Mouse (Mus musculus): Measurements from ENCODE around the gene Slc9a5. TPM values are rescaled to one million over a fixed set of nuclear protein-coding genes. Genes with fewer than 3 reads are reported as not detected.

Slc9a5 gene
- polyA plus RNA-seq, 1 experiment: 33.5 TPM

DNA sequence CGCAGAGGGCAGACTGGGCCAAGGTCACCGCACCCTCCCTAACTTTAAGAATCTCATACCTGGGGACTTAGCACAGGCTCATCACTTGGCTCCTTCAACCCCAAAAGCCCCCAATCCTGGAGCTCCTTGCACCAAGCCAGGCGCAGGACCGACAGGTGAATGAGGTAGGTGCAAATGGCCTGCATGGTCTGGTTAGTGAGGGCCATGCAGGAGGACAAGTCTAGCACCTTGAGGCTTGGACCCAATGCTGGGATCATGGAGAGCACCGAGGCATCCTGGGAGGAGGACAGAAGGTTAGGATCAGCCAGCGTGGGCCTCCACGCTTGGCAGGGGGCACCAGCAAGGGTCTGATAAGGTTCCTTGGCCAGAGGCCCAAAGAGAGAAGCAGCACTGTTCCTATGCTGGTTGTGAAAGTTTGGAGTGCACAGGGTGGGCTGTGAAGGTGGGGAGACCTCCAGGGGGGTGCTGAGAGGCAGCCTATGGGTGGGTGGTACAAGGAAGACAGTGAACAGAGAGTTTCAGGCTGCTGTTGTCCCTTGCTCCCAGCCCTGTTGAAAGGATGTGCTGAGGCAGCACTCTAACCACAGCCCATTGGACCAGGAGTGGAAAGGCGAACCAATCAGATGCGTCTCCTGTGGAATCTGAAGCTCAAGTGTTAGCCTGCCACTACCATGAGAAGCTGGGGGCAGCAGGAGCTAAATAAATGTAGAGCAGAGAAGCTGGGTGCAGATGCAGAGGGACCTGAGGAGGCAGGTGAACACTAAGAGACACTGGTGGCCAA lies 34.8 kb upstream of the Slc9a5 start:
- Histone ChIP-seq H3K36me3 (ENCODE audit: control insufficient read depth, insufficient read depth, low read length) (peaks cover 2% of the 10 kb centered on the region; the same call in 1 of the 2 replicates), H3K27ac (ENCODE audit: control insufficient read depth, insufficient read depth, low read depth, low read length) (no peak overlapping the region)
- no peak for TF ChIP-seq POLR2A (IDR thresholded peaks at IDR 0.05; ENCODE audit: control insufficient read depth, low read depth, low read length)
- TF ChIP-seq CTCF (IDR thresholded peaks at IDR 0.05; ENCODE audit: control insufficient read depth, insufficient read depth, insufficient replicate concordance, low read depth, low read length): no peak

DNA sequence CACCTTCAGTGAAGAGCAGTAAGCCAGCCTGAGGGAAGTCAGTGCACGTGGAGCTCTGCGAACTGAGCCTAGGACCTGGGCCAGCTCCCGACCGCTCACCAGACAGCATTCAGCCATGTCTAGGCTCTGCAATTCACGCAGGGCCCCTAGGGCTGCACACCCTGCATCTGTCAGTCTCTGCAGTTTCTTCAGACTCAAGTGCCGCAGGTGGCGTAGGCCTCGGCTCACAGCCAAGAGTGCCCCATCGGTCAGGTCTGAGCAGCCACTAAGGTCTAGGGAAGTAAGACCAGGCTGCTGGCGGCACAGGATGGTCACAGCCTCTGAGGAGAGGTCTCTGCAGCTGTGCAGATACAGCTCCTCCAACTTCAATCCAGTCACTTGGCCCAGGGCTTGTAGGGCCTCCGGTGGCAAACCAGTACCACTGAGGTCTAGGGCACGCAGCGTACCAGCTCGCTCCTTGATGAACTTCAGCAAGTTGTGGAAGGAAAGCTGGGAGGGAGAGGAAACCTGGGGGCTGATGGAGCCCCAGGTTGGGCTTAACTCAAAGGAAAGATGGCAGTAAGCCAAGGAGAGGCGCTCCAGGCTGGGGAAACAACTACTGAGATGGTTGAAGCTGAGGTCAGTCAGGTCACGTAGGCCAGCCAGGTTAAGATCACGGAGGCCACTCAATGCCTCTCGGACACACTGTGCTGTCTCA lies 33.4 kb upstream of the Slc9a5 start:
- Histone ChIP-seq H3K27ac (ENCODE audit: control insufficient read depth, insufficient read depth, low read depth, low read length) (no peak overlapping the region), H3K4me1 (ENCODE audit: control insufficient read depth, insufficient read depth, low read length) (no peaks in the 10 kb centered on the region; the same call in 1 of the 2 replicates), H3K4me3 (ENCODE audit: control insufficient read depth, low read depth, low read length) (no peak overlapping the region), H3K27me3 (ENCODE audit: control insufficient read depth, insufficient read depth, low read length) (no peaks in the 10 kb centered on the region), H3K36me3 (ENCODE audit: control insufficient read depth, insufficient read depth, low read length) (peaks cover 2% of the 10 kb centered on the region; the same call in 1 of the 2 replicates)
- TF ChIP-seq CTCF (IDR thresholded peaks at IDR 0.05; ENCODE audit: control insufficient read depth, insufficient read depth, insufficient replicate concordance, low read depth, low read length) (no peak), POLR2A (IDR thresholded peaks at IDR 0.05; ENCODE audit: control insufficient read depth, low read depth, low read length) (no peak)

More for the DNA sequence above, 34.8 kb upstream of the Slc9a5 start:
- H3K4me1 ChIP-seq (ENCODE audit: control insufficient read depth, insufficient read depth, low read length): no peaks in the 10 kb centered on the region; the same call in 1 of the 2 replicates
- H3K27me3 ChIP-seq (ENCODE audit: control insufficient read depth, insufficient read depth, low read length): no peaks in the 10 kb centered on the region
- H3K4me3 ChIP-seq (ENCODE audit: control insufficient read depth, low read depth, low read length): no peak overlapping the region

DNA sequence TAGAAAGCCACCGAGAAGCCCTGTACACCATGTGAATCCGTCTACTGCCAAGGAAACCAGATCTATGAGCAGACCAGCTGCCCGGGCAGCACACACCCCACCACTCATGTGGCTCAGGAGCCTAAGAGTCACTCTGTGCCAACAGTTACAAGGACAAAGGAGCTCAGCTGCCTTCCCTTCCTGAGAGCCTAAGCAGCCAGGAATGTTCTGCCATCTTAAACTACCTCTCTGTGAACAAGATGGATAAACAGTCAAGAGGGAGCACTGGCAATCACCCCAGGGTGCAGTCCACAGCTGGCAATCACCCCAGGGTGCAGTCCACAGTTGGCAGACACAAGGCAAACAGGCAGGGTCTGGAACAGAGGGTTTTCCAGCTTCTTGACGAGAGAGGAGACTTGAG lies 30.7 kb upstream of the Slc9a5 start:
- Histone ChIP-seq H3K27me3 (ENCODE audit: control insufficient read depth, insufficient read depth, low read length) (no peaks in the 10 kb centered on the region), H3K4me1 (ENCODE audit: control insufficient read depth, insufficient read depth, low read length) (no peaks in the 10 kb centered on the region; the same call in 1 of the 2 replicates), H3K27ac (ENCODE audit: control insufficient read depth, insufficient read depth, low read depth, low read length) (no peak overlapping the region), H3K4me3 (ENCODE audit: control insufficient read depth, low read depth, low read length) (no peak overlapping the region), H3K36me3 (ENCODE audit: control insufficient read depth, insufficient read depth, low read length) (peaks cover 2% of the 10 kb centered on the region; the same call in 1 of the 2 replicates)
- no peak for TF ChIP-seq POLR2A (IDR thresholded peaks at IDR 0.05; ENCODE audit: control insufficient read depth, low read depth, low read length)
- TF ChIP-seq CTCF (IDR thresholded peaks at IDR 0.05; ENCODE audit: control insufficient read depth, insufficient read depth, insufficient replicate concordance, low read depth, low read length): no peak

DNA sequence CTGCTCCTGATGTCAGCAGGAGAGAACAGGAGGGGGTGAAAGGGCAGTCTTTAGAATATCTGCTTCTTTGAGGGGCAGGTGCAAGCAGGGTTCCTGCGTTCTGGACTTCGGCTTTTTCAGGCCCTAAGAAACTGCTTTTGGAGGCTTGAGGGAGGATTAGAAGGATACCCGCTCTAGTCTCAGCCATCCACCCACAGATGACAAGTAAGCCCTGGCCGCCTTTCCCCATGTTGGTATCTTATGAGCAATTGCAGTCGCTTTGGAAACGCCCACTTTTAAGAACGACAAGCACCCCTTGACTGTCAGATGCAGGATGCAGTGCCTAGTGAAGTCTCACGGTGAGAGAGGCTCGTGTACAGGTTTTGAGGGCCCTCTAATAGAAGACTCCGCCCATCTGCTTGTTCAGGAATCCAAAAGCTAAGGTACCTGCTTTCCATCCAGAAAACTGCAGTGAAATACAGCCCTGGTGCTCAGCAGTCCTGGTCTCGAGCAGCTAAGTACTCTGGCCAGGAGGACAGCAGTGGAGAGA lies 29.9 kb upstream of the Slc9a5 start:
- Histone ChIP-seq H3K36me3 (ENCODE audit: control insufficient read depth, insufficient read depth, low read length) (peaks cover 2% of the 10 kb centered on the region; the same call in 1 of the 2 replicates), H3K27me3 (ENCODE audit: control insufficient read depth, insufficient read depth, low read length) (no peaks in the 10 kb centered on the region), H3K27ac (ENCODE audit: control insufficient read depth, insufficient read depth, low read depth, low read length) (no peak overlapping the region), H3K4me3 (ENCODE audit: control insufficient read depth, low read depth, low read length) (no peak overlapping the region), H3K4me1 (ENCODE audit: control insufficient read depth, insufficient read depth, low read length) (no peaks in the 10 kb centered on the region)
- TF ChIP-seq CTCF (IDR thresholded peaks at IDR 0.05; ENCODE audit: control insufficient read depth, insufficient read depth, insufficient replicate concordance, low read depth, low read length) (no peak), POLR2A (IDR thresholded peaks at IDR 0.05; ENCODE audit: control insufficient read depth, low read depth, low read length) (no peak)

DNA sequence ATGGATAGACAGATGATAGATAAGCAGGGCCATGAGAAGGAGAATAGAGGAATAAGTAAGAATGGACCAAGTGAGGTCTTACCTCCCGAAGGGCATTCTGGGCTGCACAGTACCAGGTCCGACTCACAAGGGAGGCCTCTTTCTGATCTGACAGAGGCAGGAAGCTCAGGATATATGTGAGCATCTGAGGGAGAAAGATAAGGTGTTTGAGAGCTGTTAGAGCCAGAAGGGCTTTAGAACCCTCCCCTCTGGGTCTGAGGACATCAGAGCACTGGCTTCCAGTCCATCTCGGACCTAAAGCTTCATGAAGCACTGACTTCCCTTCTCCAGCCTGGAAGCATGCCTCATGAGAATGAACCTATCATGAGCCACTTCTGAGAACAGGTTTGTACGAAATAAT lies 25.5 kb upstream of the Slc9a5 start:
- no peaks in the 10 kb centered on the region; the same call in none of the 2 replicates for H3K36me3 ChIP-seq (ENCODE audit: control insufficient read depth, insufficient read depth, low read length)
- no peak overlapping the region for H3K27ac ChIP-seq (ENCODE audit: control insufficient read depth, insufficient read depth, low read depth, low read length)
- H3K4me1 ChIP-seq (ENCODE audit: control insufficient read depth, insufficient read depth, low read length): peaks cover 6% of the 10 kb centered on the region
- H3K4me3 ChIP-seq (ENCODE audit: control insufficient read depth, low read depth, low read length): no peak overlapping the region
- TF ChIP-seq POLR2A (IDR thresholded peaks at IDR 0.05; ENCODE audit: control insufficient read depth, low read depth, low read length) (no peak), CTCF (IDR thresholded peaks at IDR 0.05; ENCODE audit: control insufficient read depth, insufficient read depth, insufficient replicate concordance, low read depth, low read length) (no peak)
- no peaks in the 10 kb centered on the region for H3K27me3 ChIP-seq (ENCODE audit: control insufficient read depth, insufficient read depth, low read length)

DNA sequence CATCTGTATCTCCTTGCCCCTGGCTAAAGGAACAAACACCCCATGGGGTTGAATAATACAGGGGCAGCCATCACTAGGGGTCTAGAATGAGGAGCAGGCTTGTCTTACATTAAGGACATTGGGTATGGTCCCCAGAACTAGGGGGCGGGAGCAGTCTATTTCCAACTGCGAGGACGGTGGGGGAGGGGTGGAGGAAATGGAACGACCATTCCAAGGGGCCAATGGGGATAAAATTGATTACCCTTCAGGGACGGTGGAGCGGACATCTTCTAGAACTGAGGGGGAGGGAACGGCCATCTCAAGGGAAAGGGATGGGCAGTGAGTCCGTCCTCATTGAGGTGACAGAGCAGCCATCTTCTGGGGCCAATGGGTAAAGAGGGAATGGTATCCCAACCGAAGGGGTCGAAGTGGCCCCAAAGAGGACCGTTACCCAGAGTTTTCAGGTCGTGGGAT lies 23.0 kb upstream of the Slc9a5 start:
- Histone ChIP-seq H3K4me1 (ENCODE audit: control insufficient read depth, insufficient read depth, low read length) (peaks cover 6% of the 10 kb centered on the region), H3K27me3 (ENCODE audit: control insufficient read depth, insufficient read depth, low read length) (no peaks in the 10 kb centered on the region), H3K4me3 (ENCODE audit: control insufficient read depth, low read depth, low read length) (peak overlapping the region; percentile 89), H3K36me3 (ENCODE audit: control insufficient read depth, insufficient read depth, low read length) (no peaks in the 10 kb centered on the region; the same call in 1 of the 2 replicates), H3K27ac (ENCODE audit: control insufficient read depth, insufficient read depth, low read depth, low read length) (peak overlapping the region; percentile 91)
- TF ChIP-seq POLR2A (IDR thresholded peaks at IDR 0.05; ENCODE audit: control insufficient read depth, low read depth, low read length) (no peak), CTCF (IDR thresholded peaks at IDR 0.05; ENCODE audit: control insufficient read depth, insufficient read depth, insufficient replicate concordance, low read depth, low read length) (no peak)
